Mouse (Mus musculus): ENCODE measurements around the gene Cyp27a1.

The Cyp27a1 gene

GRCm38 (mm10) chr1:74718113-74718512 is 4.7 kb downstream of the Cyp27a1 start:
- no peak for DNase-seq (ENCODE audit: low spot score)

GRCm38 (mm10) chr1:74719281-74719680 is 5.9 kb downstream of the Cyp27a1 start:
- no peak for DNase-seq (ENCODE audit: low spot score)

GRCm38 (mm10) chr1:74721657-74722056 is 8.3 kb downstream of the Cyp27a1 start:
- no peak for DNase-seq (ENCODE audit: low spot score)

- DNase-seq (ENCODE audit: low spot score), result no peak
Measured at GRCm38 (mm10) chr1:74723748-74724147, 10.4 kb downstream of the Cyp27a1 start.

GRCm38 (mm10) chr1:74726114-74726513 is 12.7 kb downstream of the Cyp27a1 start:
- DNase-seq (ENCODE audit: low spot score), result no peak

GRCm38 (mm10) chr1:74726674-74727073 is 13.3 kb downstream of the Cyp27a1 start:
- no peak for DNase-seq (ENCODE audit: low spot score)

- no peak for DNase-seq (ENCODE audit: low spot score)
Measured at GRCm38 (mm10) chr1:74728446-74728845, 15.1 kb downstream of the Cyp27a1 start.

- DNase-seq (ENCODE audit: low spot score), result no peak
Measured at GRCm38 (mm10) chr1:74736977-74737376, 23.6 kb downstream of the Cyp27a1 start.

- DNase-seq (ENCODE audit: low spot score), result no peak
Measured at GRCm38 (mm10) chr1:74737500-74737899, 24.1 kb downstream of the Cyp27a1 start.

- no peak for DNase-seq (ENCODE audit: low spot score)
Measured at GRCm38 (mm10) chr1:74740846-74741245, 27.5 kb downstream of the Cyp27a1 start.

GRCm38 (mm10) chr1:74747335-74747734 is 34.0 kb downstream of the Cyp27a1 start:
- DNase-seq (ENCODE audit: low spot score), result no peak

- peak; percentile 36 for DNase-seq (ENCODE audit: low spot score)
Measured at GRCm38 (mm10) chr1:74748643-74749271, 35.4 kb downstream of the Cyp27a1 start, which contains the start of gene Prkag3. Prkag3 (minus strand) TSS chr1:74749221.

GRCm38 (mm10) chr1:74749301-74749700 is 35.9 kb downstream of the Cyp27a1 start:
- no peak for DNase-seq (ENCODE audit: low spot score)

GRCm38 (mm10) chr1:74750683-74751082 is 37.3 kb downstream of the Cyp27a1 start:
- DNase-seq (ENCODE audit: low spot score), result peak; percentile 61

- no peak for DNase-seq (ENCODE audit: low spot score)
Measured at GRCm38 (mm10) chr1:74752150-74752549, 38.8 kb downstream of the Cyp27a1 start.

GRCm38 (mm10) chr1:74752833-74753232 is 39.5 kb downstream of the Cyp27a1 start:
- DNase-seq (ENCODE audit: low spot score), result no peak

GRCm38 (mm10) chr1:74753266-74753974 is 40.0 kb downstream of the Cyp27a1 start:
- no peak for DNase-seq (ENCODE audit: low spot score)

- no peak for DNase-seq (ENCODE audit: low spot score)
Measured at GRCm38 (mm10) chr1:74754175-74754785, 40.9 kb downstream of the Cyp27a1 start.

GRCm38 (mm10) chr1:74759773-74760172 is 46.4 kb downstream of the Cyp27a1 start:
- DNase-seq (ENCODE audit: low spot score), result peak; percentile 60

- peak; percentile 64 for DNase-seq (ENCODE audit: low spot score)
Measured at GRCm38 (mm10) chr1:74763081-74763480, 49.7 kb downstream of the Cyp27a1 start.

- no peak for DNase-seq (ENCODE audit: low spot score)
Measured at GRCm38 (mm10) chr1:74770727-74771466, 57.5 kb downstream of the Cyp27a1 start.

GRCm38 (mm10) chr1:74771467-74771844 is 58.1 kb downstream of the Cyp27a1 start:
- DNase-seq (ENCODE audit: low spot score), result no peak

GRCm38 (mm10) chr1:74771845-74771930 is 58.3 kb downstream of the Cyp27a1 start, which contains the start of gene Wnt6:
Wnt6 (plus strand) TSS chr1:74771892.
- no peak for DNase-seq (ENCODE audit: low spot score)
